Mouse (Mus musculus) lung, postnatal 0 days (tissue): Measurements from ENCODE around the gene Mustn1.

Experiments used
- CTCF ChIP-seq: IDR thresholded peaks from 2 replicates; pipeline ENCODE4 v1.5.1; 2016; ENCODE audit warnings: antibody characterized with exemption, mild to moderate bottlenecking
- EP300 ChIP-seq: IDR thresholded peaks from 2 replicates; pipeline ENCODE4 v1.6.1; 2016; ENCODE audit warnings: antibody characterized with exemption, mild to moderate bottlenecking, control low read depth

DNA sequence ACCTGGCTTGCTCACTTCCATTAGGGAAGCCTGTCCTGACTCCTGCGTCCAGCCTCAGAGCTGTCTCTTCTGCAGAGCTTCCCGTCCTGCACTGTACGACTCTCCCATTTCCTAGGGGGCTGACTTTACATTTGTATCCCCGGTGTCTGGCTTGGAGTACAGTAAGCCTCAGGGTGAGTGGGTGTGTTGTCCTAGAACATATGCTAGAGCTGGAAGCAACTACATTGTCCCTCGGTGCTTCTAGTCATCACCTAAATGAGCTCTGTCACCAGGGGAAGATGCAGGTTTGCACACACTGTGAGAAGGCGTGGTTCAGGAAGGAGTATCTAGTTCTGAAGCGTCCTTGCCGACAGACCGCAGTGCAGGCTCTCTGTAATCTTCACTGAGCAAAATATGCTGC is 16.6 kb upstream of the Mustn1 start:
- TF ChIP-seq CTCF (no peak), EP300 (no peak)
